Mouse (Mus musculus) limb, embryonic 14.5 days (tissue): ENCODE data around the gene Ehd4. TPM values are rescaled to one million over a fixed set of nuclear protein-coding genes. Genes with fewer than 3 reads are reported as not detected.

Source experiments
- ATAC-seq: fragments of 200-750 bp; cut with Nextera tagmentation; 2 replicates; pipeline ENCODE4 v1.8.0; 2017; ENCODE audit warnings: low read depth, moderate number of reproducible peaks, moderate TSS enrichment; ENCODE audit not compliant: low FRiP score
- DNase-seq: peaks from one replicate; pipeline ENCODE4 v3.0.0-alpha.2; 2015; ENCODE audit warnings: low spot score
- H3K27ac ChIP-seq: fragments of 300-500 bp; sonication (generic); replicated peaks from 2 replicates; pipeline ENCODE4 v1.5.1; 2014; ENCODE audit warnings: low read depth, mild to moderate bottlenecking, low read length, moderate library complexity, mixed read lengths
- H3K27me3 ChIP-seq: fragments of 300-500 bp; sonication (generic); 2 replicates; pipeline ENCODE4 v1.6.1; 2014; ENCODE audit warnings: low read length, mixed read lengths; ENCODE audit not compliant: control insufficient read depth, insufficient read depth
- H3K36me3 ChIP-seq: fragments of 300-500 bp; sonication (generic); 2 replicates; pipeline ENCODE4 v1.6.1; 2014; ENCODE audit warnings: mild to moderate bottlenecking, low read length, moderate library complexity, mixed read lengths; ENCODE audit not compliant: control insufficient read depth, insufficient read depth
- H3K4me1 ChIP-seq: fragments of 300-500 bp; sonication (generic); 2 replicates; pipeline ENCODE4 v1.6.1; 2014; ENCODE audit warnings: antibody characterized with exemption, low read length, mixed read lengths; ENCODE audit not compliant: control insufficient read depth, insufficient read depth
- H3K4me2 ChIP-seq: fragments of 300-500 bp; sonication (generic); replicated peaks from 2 replicates; pipeline ENCODE4 v1.6.1; 2014; ENCODE audit warnings: low read depth, mild to moderate bottlenecking, low read length, moderate library complexity; ENCODE audit not compliant: severe bottlenecking
- H3K4me3 ChIP-seq: fragments of 300-500 bp; sonication (generic); replicated peaks from 2 replicates; pipeline ENCODE4 v1.5.1; 2014; ENCODE audit warnings: low read length
- H3K9ac ChIP-seq: fragments of 300-500 bp; sonication (generic); 2 replicates; pipeline ENCODE4 v1.6.1; 2014; ENCODE audit warnings: mild to moderate bottlenecking, low read depth, low read length, moderate library complexity; ENCODE audit not compliant: severe bottlenecking
- H3K9me3 ChIP-seq: fragments of 300-500 bp; sonication (generic); 2 replicates; pipeline ENCODE4 v1.6.1; 2016; ENCODE audit warnings: low read length; ENCODE audit not compliant: control insufficient read depth
- POLR2A ChIP-seq: fragments of 200-500 bp; IDR thresholded peaks from 2 replicates; pipeline ENCODE4 v1.8.0; 2012; ENCODE audit warnings: inconsistent platforms, mild to moderate bottlenecking, moderate library complexity, borderline replicate concordance; ENCODE audit not compliant: insufficient read depth, insufficient read length; ENCODE audit errors: extremely low read depth
- WGBS: fragments of 180-500 bp; shearing (Covaris S2); extraction: QIAGEN DNeasy Blood & Tissue Kit; methylation state at CpG from one replicate; pipeline ENCODE4 v1.1.7; 2014; 5-methylcytosine and 5-hydroxymethylcytosine counted together
- polyA plus RNA-seq, 2 experiments: library from polyadenylated mRNA; depleted of rRNA in 1 of 2; stranded (reverse) in 1 of 2; unstranded in 1 of 2; fragments of >200 nt; fragmentation: Nextera tagmentation in 1 of 2; extraction: Ambion mirVana in 1 of 2; gene quantifications; 2 replicates each; pipeline versions ENCODE4 v1.2.1 to v1.2.3; 2012 to 2014

The Ehd4 gene
- polyA plus RNA-seq, 2 experiments, result 19.7 to 51.0 TPM

GRCm38 (mm10) chr2:120095171-120095570 is 59.2 kb downstream of the Ehd4 start:
- Histone ChIP-seq H3K27me3 (no peaks in the 10 kb centered on the region), H3K36me3 (0 out of 2 replicates have a peak, but pooled peaks cover 3% of the 10 kb centered on the region), H3K4me2 (no peak overlapping the region), H3K4me1 (peaks cover 3% of the 10 kb centered on the region; the same call in 1 of the 2 replicates), H3K9me3 (no peaks in the 10 kb centered on the region), H3K4me3 (no peak overlapping the region), H3K27ac (no peak overlapping the region), H3K9ac (no peak overlapping the region)
- no peak for ATAC-seq
- 95% methylated on average over 4 of the region's 4 CpGs for WGBS
- DNase-seq, result no peak
- TF ChIP-seq POLR2A, result no peak

- TF ChIP-seq POLR2A, result no peak
Measured at GRCm38 (mm10) chr2:120093671-120094430, 60.6 kb downstream of the Ehd4 start.

GRCm38 (mm10) chr2:120090979-120091378 is 63.4 kb downstream of the Ehd4 start:
- ATAC-seq (no peak), DNase-seq (no peak)
- WGBS, result 87% methylated on average over 17 of the region's 17 CpGs
- Histone ChIP-seq H3K9me3 (no peaks in the 10 kb centered on the region), H3K36me3 (no peaks in the 10 kb centered on the region), H3K4me1 (no peaks in the 10 kb centered on the region), H3K27me3 (no peaks in the 10 kb centered on the region), H3K9ac (no peak overlapping the region), H3K27ac (no peak overlapping the region), H3K4me3 (no peak overlapping the region), H3K4me2 (no peak overlapping the region)
- TF ChIP-seq POLR2A, result no peak

More at GRCm38 (mm10) chr2:120093671-120094430, 60.6 kb downstream of the Ehd4 start:
- H3K4me2 ChIP-seq, result no peak overlapping the region
- H3K27ac ChIP-seq, result no peak overlapping the region
- no peak overlapping the region for H3K9ac ChIP-seq
- H3K27me3 ChIP-seq, result no peaks in the 10 kb centered on the region
- H3K36me3 ChIP-seq, result 0 out of 2 replicates have a peak, but pooled peaks cover 3% of the 10 kb centered on the region
- DNase-seq (peak; percentile 44), ATAC-seq (no peak)
- H3K9me3 ChIP-seq, result no peaks in the 10 kb centered on the region
- H3K4me3 ChIP-seq, result no peak overlapping the region
- 67% methylated on average over 5 of the region's 5 CpGs for WGBS
- H3K4me1 ChIP-seq, result peaks cover 3% of the 10 kb centered on the region; the same call in 1 of the 2 replicates

GRCm38 (mm10) chr2:120087897-120088296 is 66.5 kb downstream of the Ehd4 start:
- H3K36me3 ChIP-seq, result no peaks in the 10 kb centered on the region
- ATAC-seq (no peak), DNase-seq (no peak)
- no peak overlapping the region for H3K27ac ChIP-seq
- no peak overlapping the region for H3K9ac ChIP-seq
- no peaks in the 10 kb centered on the region for H3K4me1 ChIP-seq
- no peaks in the 10 kb centered on the region for H3K27me3 ChIP-seq
- TF ChIP-seq POLR2A, result no peak
- 88% methylated on average over 2 of the region's 2 CpGs for WGBS
- no peak overlapping the region for H3K4me3 ChIP-seq
- no peak overlapping the region for H3K4me2 ChIP-seq
- no peaks in the 10 kb centered on the region for H3K9me3 ChIP-seq

GRCm38 (mm10) chr2:120087391-120087790 is 67.0 kb downstream of the Ehd4 start:
- 88% methylated on average over 3 of the region's 3 CpGs for WGBS
- Histone ChIP-seq H3K4me3 (no peak overlapping the region), H3K9me3 (no peaks in the 10 kb centered on the region), H3K4me2 (no peak overlapping the region), H3K27ac (no peak overlapping the region), H3K27me3 (no peaks in the 10 kb centered on the region), H3K9ac (no peak overlapping the region), H3K36me3 (no peaks in the 10 kb centered on the region), H3K4me1 (no peaks in the 10 kb centered on the region)
- no peak for TF ChIP-seq POLR2A
- DNase-seq (no peak), ATAC-seq (no peak)
